Comparison of ENCODE assay signal across 8 mouse cellular contexts in genomic region chr2:73572539-73573372, GRCm38 (mm10). TPM values are rescaled to one million over a fixed set of nuclear protein-coding genes. Genes with fewer than 3 reads are reported as not detected.
A peak's percentile ranks its signal among the peaks of the same experiment; 100 is the strongest.
DNase-seq lines count a peak whose midpoint lies in the region; ATAC-seq and TF ChIP-seq lines count a peak whose summit lies in the region.

No protein-coding gene starts in this region.

- dilution Hi-C loops in CH12.LX (cut with MboI; ENCODE audit: extremely low pct_ligation_motif_present, extremely low pct_unique_long_range_greater_than_20kb, low sequenced_read_pairs), result no loop called here

- TF ChIP-seq RAD21 in CH12.LX (IDR thresholded peaks at IDR 0.05; ENCODE audit: low read depth, low read length), result peak; percentile 58

- H3K9me3 ChIP-seq in CH12.LX (replicated peaks; ENCODE audit: low read length), result no peaks in the 10 kb centered on the region
- no peaks in the 10 kb centered on the region for H3K9me3 ChIP-seq in embryonic facial prominence, embryonic 15.5 days (replicated peaks)
- H3K9me3 ChIP-seq in heart, embryonic 10.5 days, result no peaks in the 10 kb centered on the region
- no peaks in the 10 kb centered on the region for H3K9me3 ChIP-seq in limb, embryonic 11.5 days (ENCODE audit: control insufficient read depth, low read length)

- H3K27me3 ChIP-seq in CH12.LX (replicated peaks), result peaks cover 2% of the 10 kb centered on the region
- no peaks in the 10 kb centered on the region for H3K27me3 ChIP-seq in embryonic facial prominence, embryonic 15.5 days
- peaks cover 7% of the 10 kb centered on the region; the same call in 1 of the 2 replicates for H3K27me3 ChIP-seq in heart, embryonic 10.5 days (ENCODE audit: insufficient read depth, poor library complexity, severe bottlenecking)
- no peaks in the 10 kb centered on the region for H3K27me3 ChIP-seq in limb, embryonic 11.5 days (ENCODE audit: control insufficient read depth, insufficient read depth, low read length)

- no peak for TF ChIP-seq EP300 in CH12.LX (IDR thresholded peaks at IDR 0.05; ENCODE audit: low read length)

- peak; percentile 83 for ATAC-seq in embryonic facial prominence, embryonic 15.5 days (ENCODE audit: insufficient number of reproducible peaks, low FRiP score, low TSS enrichment, low read depth)
- ATAC-seq in limb, embryonic 11.5 days (ENCODE audit: insufficient number of reproducible peaks, low FRiP score, low TSS enrichment, low read depth), result 0 out of 2 replicates have a peak, but pooled peaks have one; percentile 65
- ATAC-seq in monocyte, adult 5-6 weeks (replicated peaks; ENCODE audit: insufficient number of reproducible peaks, low FRiP score, low TSS enrichment, poor library complexity, severe bottlenecking), result peak; percentile 59; the same call in 1 of the 2 replicates

- no peak overlapping the region for H3K9ac ChIP-seq in CH12.LX (ENCODE audit: insufficient read depth, low read depth)
- peak overlapping the region; percentile 9; the same call in 1 of the 2 replicates for H3K9ac ChIP-seq in embryonic facial prominence, embryonic 15.5 days
- no peak overlapping the region for H3K9ac ChIP-seq in limb, embryonic 11.5 days (ENCODE audit: low read length)

- WGBS in embryonic facial prominence, embryonic 15.5 days, result 11% methylated on average over 23 of the region's 23 CpGs
- WGBS in heart, embryonic 10.5 days, result 36% methylated on average over 23 of the region's 23 CpGs
- WGBS in limb, embryonic 11.5 days, result 7% methylated on average over 23 of the region's 23 CpGs

- H3K4me3 ChIP-seq in CH12.LX (replicated peaks in 1 of 3; ENCODE audit: low read depth in 2 of 3, low read length in 2 of 3, poor library complexity in 1 of 3), result no peak overlapping the region
- peak overlapping the region; percentile 25 for H3K4me3 ChIP-seq in embryonic facial prominence, embryonic 15.5 days (replicated peaks)
- peak overlapping the region; percentile 42 for H3K4me3 ChIP-seq in heart, embryonic 10.5 days
- H3K4me3 ChIP-seq in limb, embryonic 11.5 days (ENCODE audit: low read depth, low read length), result peak overlapping the region; percentile 20

- peaks cover 8 to 12% of the 10 kb centered on the region in 2 experiments; a peak in 2 of 4 replicates for H3K4me1 ChIP-seq in CH12.LX (ENCODE audit: control insufficient read depth in 1 of 2, insufficient read depth in 2 of 2)
- H3K4me1 ChIP-seq in embryonic facial prominence, embryonic 15.5 days, result 0 out of 2 replicates have a peak, but pooled peaks cover 14% of the 10 kb centered on the region
- peaks cover 12% of the 10 kb centered on the region for H3K4me1 ChIP-seq in heart, embryonic 10.5 days
- H3K4me1 ChIP-seq in limb, embryonic 11.5 days (ENCODE audit: control insufficient read depth, insufficient read depth, low read length), result peaks cover 13% of the 10 kb centered on the region; the same call in 1 of the 2 replicates

- in situ Hi-C loops in CH12.LX (cut with MboI; ENCODE audit: low pct_ligation_motif_present, low pct_unique_long_range_greater_than_20kb, low sequenced_read_pairs), result loop anchor here (25.0 kb wide), 1 partner anchor 315 kb away; the partner anchor contains the start of gene Atf2

- H3K4me2 ChIP-seq in CH12.LX (ENCODE audit: insufficient read depth, low read depth, poor library complexity, severe bottlenecking), result no peak overlapping the region
- peak overlapping the region; percentile 49 for H3K4me2 ChIP-seq in embryonic facial prominence, embryonic 15.5 days (replicated peaks)
- peak overlapping the region; percentile 47 for H3K4me2 ChIP-seq in limb, embryonic 11.5 days (ENCODE audit: low read depth, severe bottlenecking)

- TF ChIP-seq CTCF in CH12.LX (conservative IDR thresholded peaks at IDR 0.05 in 1 of 2, IDR thresholded peaks at IDR 0.05 in 1 of 2; ENCODE audit: low read depth in 2 of 2, low read length in 2 of 2), result peak; percentile 79 to 83

- H3K36me3 ChIP-seq in CH12.LX (replicated peaks in 1 of 2; ENCODE audit: control insufficient read depth in 1 of 2, insufficient read depth in 1 of 2, low read length in 1 of 2), result no peaks in the 10 kb centered on the region
- H3K36me3 ChIP-seq in embryonic facial prominence, embryonic 15.5 days, result no peaks in the 10 kb centered on the region
- H3K36me3 ChIP-seq in heart, embryonic 10.5 days, result no peaks in the 10 kb centered on the region
- H3K36me3 ChIP-seq in limb, embryonic 11.5 days (ENCODE audit: control insufficient read depth, insufficient read depth, low read length), result no peaks in the 10 kb centered on the region

- no peak overlapping the region for H3K27ac ChIP-seq in CH12.LX (ENCODE audit: insufficient read depth, low read depth)
- H3K27ac ChIP-seq in embryonic facial prominence, embryonic 15.5 days (replicated peaks), result peak overlapping the region; percentile 78
- H3K27ac ChIP-seq in heart, embryonic 10.5 days, result no peak overlapping the region
- peak overlapping the region; percentile 1 for H3K27ac ChIP-seq in limb, embryonic 11.5 days (replicated peaks; ENCODE audit: low read depth, low read length)

- peak; percentile 46 for DNase-seq in CH12.LX (ENCODE audit: extremely low read depth)
- peak; percentile 76 to 84 for DNase-seq in adrenal gland, postnatal 36 days
- DNase-seq in heart, embryonic 10.5 days (ENCODE audit: low spot score), result peak; percentile 85
- DNase-seq in kidney, adult 8-10 months, result peak; percentile 57 to 70
- DNase-seq in limb, embryonic 11.5 days (ENCODE audit: low spot score), result peak; percentile 89
- DNase-seq in telencephalon, adult 2 months (ENCODE audit: low read depth, low spot score), result peak; percentile 97

- TF ChIP-seq POLR2A in CH12.LX (IDR thresholded peaks at IDR 0.05; ENCODE audit: low read depth, low read length), result no peak

- no peaks in the 10 kb centered on the region for H3K79me2 ChIP-seq in CH12.LX (replicated peaks; ENCODE audit: control insufficient read depth, extremely low read depth, insufficient read depth, poor library complexity, severe bottlenecking)

TF ChIP-seq in CH12.LX, 34 proteins besides CTCF, POLR2A, EP300 and RAD21:
- TF ChIP-seq MAX (IDR thresholded peaks at IDR 0.05; ENCODE audit: low read length) (0 out of 2 replicates have a peak, but pooled peaks have one; percentile 27), POLR2AphosphoS2 (IDR thresholded peaks at IDR 0.05; ENCODE audit: low read depth, low read length) (no peak), NELFE (IDR thresholded peaks at IDR 0.05; ENCODE audit: low read depth, low read length) (peak; percentile 29; the same call in 1 of the 2 replicates), BHLHE40 (IDR thresholded peaks at IDR 0.05; ENCODE audit: low read depth, low read length) (peak; percentile 57), ZMIZ1 (IDR thresholded peaks at IDR 0.05; ENCODE audit: low read depth, low read length) (no peak), JUN (IDR thresholded peaks at IDR 0.05; ENCODE audit: insufficient read depth, low read depth, low read length) (no peak), IRF4 (IDR thresholded peaks at IDR 0.05; ENCODE audit: low read depth, low read length) (peak; percentile 19; the same call in 1 of the 2 replicates), TCF12 (IDR thresholded peaks at IDR 0.05; ENCODE audit: low read depth, low read length) (no peak), MEF2A (IDR thresholded peaks at IDR 0.05; ENCODE audit: borderline replicate concordance, low read depth, low read length) (no peak), ZKSCAN1 (IDR thresholded peaks at IDR 0.05; ENCODE audit: borderline replicate concordance, low read depth, low read length) (no peak), ZC3H11A (IDR thresholded peaks at IDR 0.05; ENCODE audit: low read depth, low read length) (0 out of 2 replicates have a peak, but pooled peaks have one; percentile 12), MXI1 (IDR thresholded peaks at IDR 0.05; ENCODE audit: low read depth, low read length) (no peak), SMC3 (IDR thresholded peaks at IDR 0.05; ENCODE audit: low read depth, low read length) (peak; percentile 70), NRF1 (IDR thresholded peaks at IDR 0.05; ENCODE audit: low read depth, low read length) (peak; percentile 75), ELF1 (IDR thresholded peaks at IDR 0.05; ENCODE audit: low read depth, low read length) (0 out of 2 replicates have a peak, but pooled peaks have one; percentile 8), ETS1 (conservative IDR thresholded peaks at IDR 0.05; ENCODE audit: low read depth, low read length) (no peak)

RNA-seq across cellular contexts. Expression of gene Chrna1, which starts 7.4 kb away (rescaled TPM):
- 0.04 TPM in 1 of 2 replicates, not detected in the other for total RNA-seq in CH12.LX (2012; rRNA removed)
- total RNA-seq in CH12.LX (2014; rRNA removed), result not detected in 2 replicates
- polyA plus RNA-seq in CH12.LX (2012; ENCODE audit: insufficient read length, low read depth), result not detected in 2 replicates
- not detected for total RNA-seq in adrenal gland, postnatal 36 days (2021)
- 14.1 and 19.8 TPM in 2 replicates for polyA plus RNA-seq in embryonic facial prominence, embryonic 15.5 days (2015; fragmentation: Nextera tagmentation; extraction: Ambion mirVana)
- polyA plus RNA-seq in heart, embryonic 10.5 days (2016; fragmentation: Nextera tagmentation; extraction: Ambion mirVana), result 0.16 and 0.45 TPM in 2 replicates
- 2.9 and 3.5 TPM in 2 replicates for polyA plus RNA-seq in limb, embryonic 11.5 days (2014; fragmentation: Nextera tagmentation; extraction: Ambion mirVana)
- not detected in 3 replicates for total RNA-seq in monocyte, adult 5-6 weeks (2017)

RNA-seq across cellular contexts. Expression of gene Wipf1, which starts 43.2 kb away (rescaled TPM):
- total RNA-seq in CH12.LX (2012; rRNA removed) (18.3 and 19.2 TPM in 2 replicates), CH12.LX (2014; rRNA removed) (18.8 and 21.8 TPM in 2 replicates)
- polyA plus RNA-seq in CH12.LX (2012; ENCODE audit: insufficient read length, low read depth), result 88.7 and 95.0 TPM in 2 replicates
- 10 to 100 TPM; 13.3 to 19.6 TPM for total RNA-seq in adrenal gland, postnatal 36 days (2021)
- polyA plus RNA-seq in embryonic facial prominence, embryonic 15.5 days (2015; fragmentation: Nextera tagmentation; extraction: Ambion mirVana), result 17.5 and 20.0 TPM in 2 replicates
- polyA plus RNA-seq in heart, embryonic 10.5 days (2016; fragmentation: Nextera tagmentation; extraction: Ambion mirVana), result 6.8 and 7.8 TPM in 2 replicates
- 21.8 and 24.1 TPM in 2 replicates for polyA plus RNA-seq in limb, embryonic 11.5 days (2014; fragmentation: Nextera tagmentation; extraction: Ambion mirVana)
- 52.9 to 98.6 TPM (median 54.2 TPM) in 3 replicates for total RNA-seq in monocyte, adult 5-6 weeks (2017)

Comparison
In these comparisons a context has a peak if more than half of its experiments do, and no peak if none do; other contexts are left out.
1. DNase-seq: peak in every context shown above with its lines; median percentile 97 in telencephalon, adult 2 months; 89 in limb, embryonic 11.5 days; 85 in heart, embryonic 10.5 days; 80 in adrenal gland, postnatal 36 days; 64 in kidney, adult 8-10 months; 46 in CH12.LX.
2. H3K27ac ChIP-seq: peak in embryonic facial prominence, embryonic 15.5 days (single experiment) and limb, embryonic 11.5 days (single experiment); none in CH12.LX (single experiment) and heart, embryonic 10.5 days (single experiment).
3. H3K4me3 ChIP-seq: peak in embryonic facial prominence, embryonic 15.5 days (single experiment), heart, embryonic 10.5 days (single experiment) and limb, embryonic 11.5 days (single experiment); none in CH12.LX (0 of 3).
4. Peak in every context shown above with its lines, with median percentiles within 50 percentile points of each other: ATAC-seq.